Mouse (Mus musculus): ENCODE data around the gene Ptgs1. TPM values are rescaled to one million over a fixed set of nuclear protein-coding genes. Genes with fewer than 3 reads are reported as not detected.

The Ptgs1 gene
- polyA plus RNA-seq, 1 experiment from 2014 or later: 23.3 TPM

GRCm38 (mm10) chr2:36200813-36201212 is 29.4 kb upstream of the Ptgs1 start:
- H3K4me2 ChIP-seq: no peak overlapping the region
- peaks cover 62% of the 10 kb centered on the region for H3K4me1 ChIP-seq
- ATAC-seq (ENCODE audit: extremely low read depth, insufficient number of reproducible peaks, low FRiP score, low TSS enrichment): no peak
- H3K9ac ChIP-seq: no peak overlapping the region
- 85% methylated on average over 2 of the region's 2 CpGs for WGBS
- H3K36me3 ChIP-seq: no peaks in the 10 kb centered on the region
- no peaks in the 10 kb centered on the region for H3K9me3 ChIP-seq
- peaks cover 60% of the 10 kb centered on the region for H3K27me3 ChIP-seq (replicated peaks)
- H3K27ac ChIP-seq (replicated peaks): no peak overlapping the region
- no peak overlapping the region for H3K4me3 ChIP-seq

GRCm38 (mm10) chr2:36201756-36202610 is 28.2 kb upstream of the Ptgs1 start:
- peak overlapping the region; percentile 53 for H3K4me3 ChIP-seq
- H3K36me3 ChIP-seq: no peaks in the 10 kb centered on the region
- no peaks in the 10 kb centered on the region for H3K9me3 ChIP-seq
- peak overlapping the region; percentile 72; the same call in 1 of the 2 replicates for H3K9ac ChIP-seq
- peaks cover 62% of the 10 kb centered on the region for H3K27me3 ChIP-seq (replicated peaks)
- no peak overlapping the region for H3K27ac ChIP-seq (replicated peaks)
- peaks cover 50% of the 10 kb centered on the region for H3K4me1 ChIP-seq
- no peak for ATAC-seq (ENCODE audit: extremely low read depth, insufficient number of reproducible peaks, low FRiP score, low TSS enrichment)
- H3K4me2 ChIP-seq: peak overlapping the region; percentile 84
- whole genome bisulfite sequencing: 23% methylated on average over 18 of the region's 18 CpGs

GRCm38 (mm10) chr2:36202611-36202880 is 27.7 kb upstream of the Ptgs1 start:
- peak overlapping the region; percentile 84 for H3K4me2 ChIP-seq
- H3K4me3 ChIP-seq: peak overlapping the region; percentile 53
- no peaks in the 10 kb centered on the region for H3K9me3 ChIP-seq
- no peak for ATAC-seq (ENCODE audit: extremely low read depth, insufficient number of reproducible peaks, low FRiP score, low TSS enrichment)
- peak overlapping the region; percentile 72; the same call in 1 of the 2 replicates for H3K9ac ChIP-seq
- peaks cover 68% of the 10 kb centered on the region for H3K27me3 ChIP-seq (replicated peaks)
- WGBS: 16% methylated on average over 5 of the region's 5 CpGs
- no peak overlapping the region for H3K27ac ChIP-seq (replicated peaks)
- H3K36me3 ChIP-seq: no peaks in the 10 kb centered on the region
- peaks cover 45% of the 10 kb centered on the region for H3K4me1 ChIP-seq

- H3K9me3 ChIP-seq: no peaks in the 10 kb centered on the region
- ATAC-seq (ENCODE audit: extremely low read depth, insufficient number of reproducible peaks, low FRiP score, low TSS enrichment): no peak
- H3K36me3 ChIP-seq: no peaks in the 10 kb centered on the region
- H3K27me3 ChIP-seq (replicated peaks): peaks cover 70% of the 10 kb centered on the region
- peak overlapping the region; percentile 84 for H3K4me2 ChIP-seq
- H3K4me3 ChIP-seq: peak overlapping the region; percentile 53
- no peak overlapping the region for H3K27ac ChIP-seq (replicated peaks)
- WGBS: under 1% methylated on average over 39 of the region's 39 CpGs
- peaks cover 38% of the 10 kb centered on the region for H3K4me1 ChIP-seq
- peak overlapping the region; percentile 72 for H3K9ac ChIP-seq
Measured at GRCm38 (mm10) chr2:36203011-36203825, 27.0 kb upstream of the Ptgs1 start.

GRCm38 (mm10) chr2:36204595-36204994 is 25.6 kb upstream of the Ptgs1 start:
- H3K36me3 ChIP-seq: no peaks in the 10 kb centered on the region
- no peak overlapping the region for H3K9ac ChIP-seq
- peaks cover 24% of the 10 kb centered on the region for H3K4me1 ChIP-seq
- no peak overlapping the region for H3K4me2 ChIP-seq
- H3K27ac ChIP-seq (replicated peaks): no peak overlapping the region
- peaks cover 81% of the 10 kb centered on the region for H3K27me3 ChIP-seq (replicated peaks)
- WGBS: 57% methylated on average over 4 of the region's 4 CpGs
- H3K9me3 ChIP-seq: no peaks in the 10 kb centered on the region
- ATAC-seq (ENCODE audit: extremely low read depth, insufficient number of reproducible peaks, low FRiP score, low TSS enrichment): no peak
- no peak overlapping the region for H3K4me3 ChIP-seq

- no peak overlapping the region for H3K4me2 ChIP-seq
- H3K9me3 ChIP-seq: no peaks in the 10 kb centered on the region
- no peak overlapping the region for H3K9ac ChIP-seq
- H3K4me1 ChIP-seq: peaks cover 32% of the 10 kb centered on the region
- no peak for ATAC-seq (ENCODE audit: extremely low read depth, insufficient number of reproducible peaks, low FRiP score, low TSS enrichment)
- H3K36me3 ChIP-seq: no peaks in the 10 kb centered on the region
- no peak overlapping the region for H3K4me3 ChIP-seq
- peaks cover 81% of the 10 kb centered on the region for H3K27me3 ChIP-seq (replicated peaks)
- no peak overlapping the region for H3K27ac ChIP-seq (replicated peaks)
- 70% methylated on average over 11 of the region's 11 CpGs for WGBS
Measured at GRCm38 (mm10) chr2:36207071-36207470, 23.2 kb upstream of the Ptgs1 start.

GRCm38 (mm10) chr2:36210796-36211195 is 19.4 kb upstream of the Ptgs1 start:
- Histone ChIP-seq H3K27ac (replicated peaks) (no peak overlapping the region), H3K4me3 (peak overlapping the region; percentile 35), H3K4me2 (peak overlapping the region; percentile 58), H3K27me3 (replicated peaks) (peaks cover 49% of the 10 kb centered on the region), H3K36me3 (no peaks in the 10 kb centered on the region), H3K9ac (peak overlapping the region; percentile 67), H3K9me3 (no peaks in the 10 kb centered on the region), H3K4me1 (peaks cover 36% of the 10 kb centered on the region)
- 6% methylated on average over 33 of the region's 34 CpGs for WGBS
- ATAC-seq (ENCODE audit: extremely low read depth, insufficient number of reproducible peaks, low FRiP score, low TSS enrichment): no peak

- Histone ChIP-seq H3K4me2 (no peak overlapping the region), H3K27ac (replicated peaks) (no peak overlapping the region), H3K9ac (no peak overlapping the region), H3K4me3 (no peak overlapping the region), H3K27me3 (replicated peaks) (peaks cover 46% of the 10 kb centered on the region), H3K9me3 (no peaks in the 10 kb centered on the region), H3K36me3 (no peaks in the 10 kb centered on the region), H3K4me1 (peaks cover 45% of the 10 kb centered on the region)
- WGBS: 40% methylated on average over 7 of the region's 7 CpGs
- no peak for ATAC-seq (ENCODE audit: extremely low read depth, insufficient number of reproducible peaks, low FRiP score, low TSS enrichment)
Measured at GRCm38 (mm10) chr2:36211785-36212184, 18.4 kb upstream of the Ptgs1 start.

GRCm38 (mm10) chr2:36213108-36213507 is 17.1 kb upstream of the Ptgs1 start:
- peak overlapping the region; percentile 72 for H3K27ac ChIP-seq (replicated peaks)
- peak overlapping the region; percentile 53 for H3K4me2 ChIP-seq
- no peaks in the 10 kb centered on the region for H3K9me3 ChIP-seq
- no peak overlapping the region for H3K4me3 ChIP-seq
- H3K4me1 ChIP-seq: peaks cover 59% of the 10 kb centered on the region
- H3K9ac ChIP-seq: peak overlapping the region; percentile 40; the same call in 1 of the 2 replicates
- H3K36me3 ChIP-seq: no peaks in the 10 kb centered on the region
- WGBS: 19% methylated on average over 7 of the region's 7 CpGs
- H3K27me3 ChIP-seq (replicated peaks): peaks cover 39% of the 10 kb centered on the region
- peak; percentile 12; the same call in 1 of the 2 replicates for ATAC-seq (ENCODE audit: extremely low read depth, insufficient number of reproducible peaks, low FRiP score, low TSS enrichment)

GRCm38 (mm10) chr2:36214023-36214422 is 16.2 kb upstream of the Ptgs1 start:
- Histone ChIP-seq H3K9me3 (no peaks in the 10 kb centered on the region), H3K9ac (0 out of 2 replicates have a peak overlapping the region, but pooled peaks have one; percentile 17), H3K36me3 (no peaks in the 10 kb centered on the region), H3K4me1 (peaks cover 60% of the 10 kb centered on the region), H3K4me3 (no peak overlapping the region), H3K27me3 (replicated peaks) (peaks cover 33% of the 10 kb centered on the region), H3K27ac (replicated peaks) (peak overlapping the region; percentile 72), H3K4me2 (peak overlapping the region; percentile 53)
- ATAC-seq (ENCODE audit: extremely low read depth, insufficient number of reproducible peaks, low FRiP score, low TSS enrichment): 0 out of 2 replicates have a peak, but pooled peaks have one; percentile 20
- WGBS: 5% methylated on average over 8 of the region's 8 CpGs

GRCm38 (mm10) chr2:36214425-36214824 is 15.8 kb upstream of the Ptgs1 start:
- no peak overlapping the region for H3K4me3 ChIP-seq
- 60% methylated on average over 5 of the region's 5 CpGs for WGBS
- peak overlapping the region; percentile 53 for H3K4me2 ChIP-seq
- no peaks in the 10 kb centered on the region for H3K9me3 ChIP-seq
- 0 out of 2 replicates have a peak overlapping the region, but pooled peaks have one; percentile 17 for H3K9ac ChIP-seq
- peaks cover 60% of the 10 kb centered on the region for H3K4me1 ChIP-seq
- H3K36me3 ChIP-seq: no peaks in the 10 kb centered on the region
- no peak overlapping the region for H3K27ac ChIP-seq (replicated peaks)
- no peak for ATAC-seq (ENCODE audit: extremely low read depth, insufficient number of reproducible peaks, low FRiP score, low TSS enrichment)
- H3K27me3 ChIP-seq (replicated peaks): peaks cover 29% of the 10 kb centered on the region

Data from heart, embryonic 13.5 days (tissue).